Mouse (Mus musculus) intestine, embryonic 15.5 days (tissue): Measurements from ENCODE around the gene Dner. TPM values are rescaled to one million over a fixed set of nuclear protein-coding genes. Genes with fewer than 3 reads are reported as not detected.

Experiments used
- ATAC-seq: fragments of 200-750 bp; cut with Nextera tagmentation; 2 replicates; pipeline ENCODE4 v1.8.0; 2017; ENCODE audit warnings: moderate TSS enrichment, moderate library complexity
- H3K27ac ChIP-seq: fragments of 300-500 bp; sonication (generic); 2 replicates; pipeline ENCODE4 v1.5.1; 2015; ENCODE audit warnings: mild to moderate bottlenecking, inconsistent platforms
- H3K27me3 ChIP-seq: fragments of 300-500 bp; sonication (generic); replicated peaks from 2 replicates; pipeline ENCODE4 v1.6.1; 2015; ENCODE audit warnings: inconsistent platforms
- H3K36me3 ChIP-seq: fragments of 300-500 bp; sonication (generic); 2 replicates; pipeline ENCODE4 v1.6.1; 2015; ENCODE audit warnings: inconsistent platforms
- H3K4me1 ChIP-seq: fragments of 300-500 bp; sonication (generic); replicated peaks from 2 replicates; pipeline ENCODE4 v1.6.1; 2015; ENCODE audit warnings: inconsistent platforms
- H3K4me2 ChIP-seq: fragments of 300-500 bp; sonication (generic); replicated peaks from 2 replicates; pipeline ENCODE4 v1.6.1; 2015; ENCODE audit warnings: mild to moderate bottlenecking, inconsistent platforms
- H3K4me3 ChIP-seq: fragments of 300-500 bp; sonication (generic); replicated peaks from 2 replicates; pipeline ENCODE4 v1.5.1; 2015; ENCODE audit warnings: inconsistent platforms
- H3K9ac ChIP-seq: fragments of 300-500 bp; sonication (generic); 2 replicates; pipeline ENCODE4 v1.6.1; 2015; ENCODE audit warnings: inconsistent platforms
- H3K9me3 ChIP-seq: fragments of 300-500 bp; sonication (generic); 2 replicates; pipeline ENCODE4 v1.6.1; 2016; ENCODE audit warnings: inconsistent platforms
- WGBS: fragments of 180-500 bp; shearing (Covaris S2); methylation state at CpG from one replicate; pipeline ENCODE4 v1.1.7; 2015; 5-methylcytosine and 5-hydroxymethylcytosine counted together
- polyA plus RNA-seq: library from polyadenylated mRNA; unstranded; fragments of >200 nt; fragmentation: Nextera tagmentation; extraction: Ambion mirVana; gene quantifications from 2 replicates; pipeline ENCODE4 v1.2.1, GENCODE M21; 2015

Gene Dner
- polyA plus RNA-seq, 1 experiment from 2014 or later: 4.1 TPM

DNA sequence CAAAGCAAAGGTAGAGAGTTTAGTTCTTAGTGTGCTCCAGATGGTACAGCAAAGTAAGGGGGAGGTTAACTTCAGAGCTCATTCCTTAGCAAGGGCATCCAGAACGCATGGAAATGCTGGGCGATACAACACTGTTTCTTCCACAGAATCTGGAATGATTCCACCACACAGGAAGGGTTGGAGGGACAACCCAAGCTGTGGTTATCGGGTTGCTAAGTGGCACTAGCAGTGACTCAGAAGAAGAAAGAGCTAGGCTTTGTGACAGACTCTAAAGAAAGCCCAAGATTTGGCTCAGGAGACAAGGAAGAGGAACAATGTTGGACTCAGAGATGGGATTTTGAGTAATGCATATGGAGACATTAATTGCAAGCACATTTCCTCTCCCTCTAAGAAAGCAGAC is 231.3 kb downstream of the Dner start:
- no peak overlapping the region for H3K27ac ChIP-seq
- no peak overlapping the region for H3K4me2 ChIP-seq
- ATAC-seq: no peak
- H3K4me1 ChIP-seq: no peaks in the 10 kb centered on the region
- no peak overlapping the region for H3K9ac ChIP-seq
- no peaks in the 10 kb centered on the region for H3K36me3 ChIP-seq
- H3K9me3 ChIP-seq: no peaks in the 10 kb centered on the region
- H3K4me3 ChIP-seq: no peak overlapping the region
- H3K27me3 ChIP-seq: no peaks in the 10 kb centered on the region
- WGBS: 84% methylated on average over 3 of the region's 3 CpGs

DNA sequence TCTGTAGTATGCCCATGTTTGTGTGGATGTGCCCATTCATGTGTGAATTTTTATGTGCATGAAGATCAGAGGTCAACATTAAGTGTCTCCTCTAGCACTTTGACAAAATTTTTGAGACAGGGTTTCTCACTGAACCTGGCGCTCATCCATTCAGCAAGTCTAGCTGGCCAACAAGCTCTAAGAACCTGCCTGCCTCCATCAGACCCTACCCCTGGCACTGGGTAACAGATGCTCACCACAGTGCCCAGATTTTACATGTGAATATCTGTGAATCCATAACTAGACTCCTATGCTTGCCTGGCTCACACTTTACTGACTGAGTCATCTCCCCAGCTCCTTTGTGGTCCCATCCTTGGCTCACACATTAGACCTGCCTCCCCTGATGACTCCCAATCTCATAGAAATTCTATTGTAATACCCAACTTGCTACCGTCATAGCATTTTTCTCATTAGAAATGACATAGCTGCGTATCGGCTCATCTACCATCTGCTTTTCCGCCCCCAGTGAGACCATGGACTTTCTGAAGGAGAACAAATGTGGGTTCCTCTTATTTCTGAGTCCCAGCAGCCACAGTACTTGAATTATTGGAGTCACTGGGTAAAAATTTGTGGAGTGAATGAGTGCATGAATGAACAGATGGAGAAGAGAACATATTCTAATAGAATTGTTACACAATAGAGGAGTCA is 231.9 kb downstream of the Dner start:
- H3K4me3 ChIP-seq: no peak overlapping the region
- H3K27ac ChIP-seq: no peak overlapping the region
- H3K4me1 ChIP-seq: no peaks in the 10 kb centered on the region
- no peaks in the 10 kb centered on the region for H3K36me3 ChIP-seq
- H3K9me3 ChIP-seq: no peaks in the 10 kb centered on the region
- H3K27me3 ChIP-seq: no peaks in the 10 kb centered on the region
- H3K9ac ChIP-seq: no peak overlapping the region
- H3K4me2 ChIP-seq: no peak overlapping the region
- no peak for ATAC-seq
- WGBS: 90% methylated on average over 5 of the region's 5 CpGs

DNA sequence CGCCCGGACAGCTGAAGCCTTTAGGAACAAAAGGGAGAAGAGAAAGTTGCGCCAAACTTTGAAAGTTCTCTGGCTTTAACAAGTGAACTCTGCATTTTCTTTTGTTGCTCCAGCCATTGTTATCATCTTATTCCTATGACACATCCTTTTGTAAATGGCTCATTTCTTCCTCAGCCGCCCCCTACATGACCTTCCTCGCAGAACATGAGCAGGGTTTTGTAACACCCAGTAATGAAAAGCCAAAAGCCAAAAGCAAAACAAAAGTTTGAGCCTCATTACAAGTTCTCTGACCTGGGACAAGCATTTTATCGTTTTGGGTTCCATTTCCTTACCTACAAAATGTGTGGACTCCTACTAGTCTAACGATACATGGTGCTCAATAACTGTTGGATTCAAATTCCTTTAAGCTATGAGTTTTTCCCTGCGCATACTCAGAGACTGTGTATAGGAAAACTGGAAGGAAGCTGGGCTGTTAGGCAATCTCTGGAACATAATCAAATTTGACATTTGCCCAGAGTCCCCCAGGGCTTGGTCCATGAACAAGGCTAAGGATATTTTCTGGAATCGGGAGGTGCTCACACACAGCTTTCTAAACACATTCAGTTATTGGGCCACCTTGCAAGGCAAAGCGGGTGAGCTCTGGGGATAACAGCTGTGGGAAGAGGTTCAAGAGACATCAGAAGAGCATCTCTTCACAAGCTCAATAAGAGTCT is 246.3 kb downstream of the Dner start:
- ATAC-seq: no peak
- no peak overlapping the region for H3K27ac ChIP-seq
- H3K9me3 ChIP-seq: no peaks in the 10 kb centered on the region
- 85% methylated on average over 10 of the region's 10 CpGs for WGBS
- H3K9ac ChIP-seq: no peak overlapping the region
- no peak overlapping the region for H3K4me3 ChIP-seq
- H3K36me3 ChIP-seq: no peaks in the 10 kb centered on the region
- no peaks in the 10 kb centered on the region for H3K4me1 ChIP-seq
- H3K27me3 ChIP-seq: no peaks in the 10 kb centered on the region
- no peak overlapping the region for H3K4me2 ChIP-seq

DNA sequence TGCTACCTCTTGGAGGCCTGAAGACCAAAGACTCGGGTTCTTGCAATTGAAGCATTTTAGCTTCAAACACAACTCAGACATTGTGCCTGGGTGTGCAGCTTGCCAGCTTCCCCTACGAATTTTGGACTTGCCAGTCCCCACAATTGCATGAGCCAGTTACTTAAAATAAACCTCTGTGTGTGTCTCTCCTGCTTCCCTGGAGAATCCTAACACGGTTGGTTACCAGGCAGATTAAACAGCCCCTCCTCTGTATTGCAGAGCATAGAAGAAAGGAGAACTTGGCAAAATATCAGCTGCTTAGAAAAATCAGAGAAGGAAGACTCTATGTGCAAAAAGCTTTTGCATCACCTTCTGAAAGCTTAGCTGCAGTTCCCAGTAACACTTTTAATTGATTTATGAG is 252.4 kb downstream of the Dner start:
- no peak for ATAC-seq
- H3K9me3 ChIP-seq: no peaks in the 10 kb centered on the region
- H3K36me3 ChIP-seq: no peaks in the 10 kb centered on the region
- no peak overlapping the region for H3K9ac ChIP-seq
- H3K27ac ChIP-seq: no peak overlapping the region
- WGBS: 60% methylated on average over 3 of the region's 3 CpGs
- no peak overlapping the region for H3K4me3 ChIP-seq
- H3K4me2 ChIP-seq: no peak overlapping the region
- no peaks in the 10 kb centered on the region for H3K27me3 ChIP-seq
- H3K4me1 ChIP-seq: no peaks in the 10 kb centered on the region

DNA sequence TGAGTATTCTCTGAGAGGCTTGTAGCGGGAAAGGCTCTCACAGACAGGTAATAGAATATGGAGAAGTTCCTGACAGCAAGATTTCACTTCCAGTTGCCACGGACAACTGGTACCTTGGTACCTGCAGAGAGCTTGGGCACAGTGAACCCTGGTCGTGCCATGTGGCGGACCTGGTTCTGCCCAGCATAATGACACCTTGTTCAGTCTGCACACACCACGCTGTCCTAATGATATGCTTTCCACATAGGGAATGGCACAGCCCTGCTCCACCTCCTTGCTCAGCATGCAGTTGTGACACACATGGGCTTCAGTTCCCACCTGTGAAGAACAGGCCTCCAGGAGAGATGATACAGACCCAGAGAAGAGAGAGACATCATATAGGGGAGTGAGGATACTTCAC is 253.0 kb downstream of the Dner start:
- H3K27me3 ChIP-seq: no peaks in the 10 kb centered on the region
- no peaks in the 10 kb centered on the region for H3K4me1 ChIP-seq
- no peaks in the 10 kb centered on the region for H3K9me3 ChIP-seq
- no peak overlapping the region for H3K4me2 ChIP-seq
- no peak overlapping the region for H3K4me3 ChIP-seq
- WGBS: 84% methylated on average over 5 of the region's 5 CpGs
- no peaks in the 10 kb centered on the region for H3K36me3 ChIP-seq
- H3K9ac ChIP-seq: no peak overlapping the region
- ATAC-seq: no peak
- no peak overlapping the region for H3K27ac ChIP-seq

DNA sequence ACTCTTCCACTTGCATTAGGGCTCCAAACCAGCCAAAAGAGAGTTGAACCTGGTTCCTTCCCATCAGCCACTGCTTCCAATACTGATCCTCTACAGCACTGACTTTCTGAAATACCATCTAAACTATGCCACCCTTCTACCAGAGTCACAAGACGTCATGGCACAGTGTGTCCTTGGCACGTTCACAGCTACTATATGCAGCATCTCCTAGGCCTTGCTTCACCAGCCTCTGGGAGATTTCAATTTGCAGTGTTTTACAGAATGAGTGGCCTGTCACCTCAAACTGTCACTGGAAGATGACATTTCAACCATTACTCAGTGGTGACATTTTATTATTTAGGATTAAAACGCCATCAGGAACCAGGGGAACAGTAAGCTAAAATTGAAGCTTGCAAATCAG is 254.6 kb downstream of the Dner start:
- ATAC-seq: no peak
- 86% methylated on average over 3 of the region's 3 CpGs for WGBS
- Histone ChIP-seq H3K9ac (no peak overlapping the region), H3K4me1 (no peaks in the 10 kb centered on the region), H3K36me3 (no peaks in the 10 kb centered on the region), H3K4me3 (no peak overlapping the region), H3K27me3 (no peaks in the 10 kb centered on the region), H3K27ac (no peak overlapping the region), H3K4me2 (no peak overlapping the region), H3K9me3 (no peaks in the 10 kb centered on the region)

DNA sequence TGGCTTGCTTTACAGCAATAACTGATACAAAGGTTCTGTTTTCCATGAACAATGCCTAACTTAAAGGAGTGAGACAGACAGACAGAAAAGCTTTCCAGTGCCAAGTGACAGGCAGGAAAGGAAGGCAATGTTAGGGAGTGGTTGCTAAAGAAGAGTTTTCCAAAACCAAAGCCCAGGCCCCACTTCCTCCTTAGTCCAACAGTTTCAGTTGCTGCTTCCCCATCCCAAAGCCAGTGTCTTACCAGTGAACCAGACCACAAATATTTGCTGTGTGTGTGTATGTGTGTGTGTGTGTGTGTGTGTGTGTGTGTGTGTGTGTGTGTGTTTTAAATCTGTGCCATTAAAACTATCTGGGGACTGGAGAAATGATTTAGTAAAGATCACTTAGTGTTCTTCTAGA is 258.5 kb downstream of the Dner start:
- Histone ChIP-seq H3K4me1 (no peaks in the 10 kb centered on the region), H3K27ac (no peak overlapping the region), H3K36me3 (no peaks in the 10 kb centered on the region), H3K9ac (no peak overlapping the region), H3K9me3 (no peaks in the 10 kb centered on the region), H3K4me2 (no peak overlapping the region), H3K27me3 (no peaks in the 10 kb centered on the region), H3K4me3 (no peak overlapping the region)
- no peak for ATAC-seq

DNA sequence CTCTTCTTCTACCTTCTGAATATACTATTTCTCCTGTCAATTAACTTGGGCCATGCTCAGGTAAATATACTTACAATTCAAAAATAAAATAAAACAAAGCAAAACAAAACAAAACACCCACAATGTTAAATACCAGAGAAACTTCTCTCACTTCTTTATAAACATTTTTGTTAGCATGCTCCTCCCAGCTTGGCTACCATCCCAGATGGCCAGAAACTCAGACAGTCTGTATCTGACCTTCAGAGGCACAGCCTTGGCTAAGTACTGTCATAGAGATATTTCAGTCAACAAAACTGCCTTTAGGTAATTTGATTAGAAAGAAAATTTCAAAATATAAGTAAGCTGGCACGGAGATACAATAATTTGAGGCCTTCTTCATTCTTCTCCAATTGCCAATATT is 259.7 kb downstream of the Dner start:
- Histone ChIP-seq H3K4me3 (no peak overlapping the region), H3K27ac (no peak overlapping the region), H3K27me3 (no peaks in the 10 kb centered on the region), H3K36me3 (no peaks in the 10 kb centered on the region), H3K4me2 (no peak overlapping the region), H3K9ac (no peak overlapping the region), H3K9me3 (no peaks in the 10 kb centered on the region), H3K4me1 (no peaks in the 10 kb centered on the region)
- WGBS: 77% methylated on average over 1 of the region's 1 CpGs
- no peak for ATAC-seq

DNA sequence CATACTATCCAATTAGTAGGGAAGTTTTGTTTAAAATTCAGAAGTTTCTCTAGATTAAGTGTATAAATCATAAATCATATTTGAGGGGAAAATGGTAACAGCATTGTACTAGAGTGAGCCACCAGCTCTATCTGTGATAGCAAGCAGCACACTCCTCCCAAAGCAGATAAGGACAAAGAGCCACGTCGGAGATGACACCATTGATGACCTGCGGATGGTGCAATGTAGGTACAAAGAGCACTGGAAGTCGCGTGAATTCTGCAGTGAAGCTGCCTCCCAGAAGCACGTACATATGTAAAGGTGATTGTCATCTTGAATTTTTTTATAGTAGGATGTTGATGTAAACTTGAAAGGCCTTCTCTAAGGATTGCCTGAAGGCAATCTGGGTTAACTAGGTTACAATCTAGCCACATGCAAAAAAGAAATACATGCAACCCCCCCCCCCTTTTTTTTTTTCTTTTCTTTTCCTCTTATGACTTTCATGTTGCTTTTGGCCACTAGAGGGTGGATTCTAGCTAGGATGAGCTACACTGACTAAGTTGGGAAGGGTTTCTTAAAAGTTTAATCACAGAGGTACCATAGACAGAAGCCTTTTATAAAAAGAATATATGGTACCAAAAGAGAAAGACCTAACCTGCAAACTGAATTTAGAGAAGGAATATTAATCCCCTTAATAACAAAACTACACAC is 262.6 kb downstream of the Dner start:
- 71% methylated on average over 6 of the region's 6 CpGs for WGBS

DNA sequence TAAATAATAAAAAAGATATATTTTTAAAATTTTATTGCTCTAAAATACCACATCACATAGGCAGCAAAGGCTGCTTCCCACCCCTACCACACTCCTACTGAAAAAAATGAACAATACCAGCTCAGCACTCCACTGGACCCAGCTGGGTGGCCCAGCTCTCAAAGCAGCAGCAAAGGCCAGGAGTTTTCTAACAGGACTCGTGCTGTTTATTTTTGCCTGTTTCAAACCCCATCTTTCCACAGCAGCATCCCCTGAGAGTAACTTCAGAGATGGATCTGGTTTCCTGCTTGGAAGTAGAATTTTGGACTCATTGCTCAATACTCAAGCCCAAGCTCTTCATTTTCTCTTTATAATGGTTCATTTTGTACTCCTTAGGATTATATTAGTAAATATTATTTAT is 263.7 kb downstream of the Dner start:
- no peaks in the 10 kb centered on the region for H3K4me1 ChIP-seq
- no peaks in the 10 kb centered on the region for H3K27me3 ChIP-seq
- WGBS: 73% methylated on average over 1 of the region's 1 CpGs
- no peak for ATAC-seq
- no peak overlapping the region for H3K4me2 ChIP-seq
- H3K27ac ChIP-seq: no peak overlapping the region
- H3K9ac ChIP-seq: no peak overlapping the region
- H3K4me3 ChIP-seq: no peak overlapping the region
- no peaks in the 10 kb centered on the region for H3K36me3 ChIP-seq
- no peaks in the 10 kb centered on the region for H3K9me3 ChIP-seq

More for the DNA sequence above, 262.6 kb downstream of the Dner start:
- no peak overlapping the region for H3K9ac ChIP-seq
- H3K4me2 ChIP-seq: no peak overlapping the region
- H3K27ac ChIP-seq: no peak overlapping the region
- no peak for ATAC-seq
- no peaks in the 10 kb centered on the region for H3K4me1 ChIP-seq
- H3K36me3 ChIP-seq: no peaks in the 10 kb centered on the region
- no peak overlapping the region for H3K4me3 ChIP-seq
- H3K27me3 ChIP-seq: no peaks in the 10 kb centered on the region
- no peaks in the 10 kb centered on the region for H3K9me3 ChIP-seq

DNA sequence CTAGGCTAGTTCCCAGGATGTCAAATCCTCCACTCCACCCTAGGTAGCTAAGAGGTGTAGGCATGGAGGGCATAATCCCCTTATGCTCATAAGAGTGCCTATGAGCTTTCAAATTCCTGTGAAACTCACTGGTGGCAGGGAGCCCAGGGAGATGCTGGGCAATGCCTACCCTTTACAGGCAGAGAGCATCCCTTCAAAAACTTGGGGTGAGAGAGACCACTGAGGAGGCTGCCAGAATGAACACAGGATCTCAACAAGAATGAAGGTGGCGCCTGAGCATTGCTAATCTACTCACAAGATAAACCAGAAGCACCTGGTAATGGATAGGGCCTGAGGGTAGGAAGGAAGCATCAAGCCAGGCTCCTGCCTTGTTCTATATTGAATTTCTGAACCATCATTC is 267.7 kb downstream of the Dner start:
- ATAC-seq: no peak
- no peak overlapping the region for H3K4me2 ChIP-seq

DNA sequence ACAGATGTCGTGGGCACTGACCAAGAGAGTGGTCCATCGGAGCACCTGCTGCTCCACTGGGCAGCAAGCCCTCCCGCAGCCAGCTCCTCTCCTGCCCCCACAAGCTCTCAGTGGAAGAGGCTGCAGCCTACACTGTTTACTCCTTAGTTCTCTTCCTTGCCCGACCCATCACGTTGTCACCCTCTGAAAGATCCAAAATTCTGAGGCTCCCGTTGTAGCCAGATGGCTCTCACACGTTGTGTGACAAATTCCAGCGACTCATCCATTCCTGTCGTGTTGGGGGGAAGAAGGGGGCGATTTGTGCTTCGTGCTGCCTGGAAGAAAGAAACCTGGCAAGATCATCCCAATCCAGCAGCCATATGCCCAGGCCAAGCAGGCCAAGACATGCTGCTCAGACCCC is 268.3 kb downstream of the Dner start:
- WGBS: 75% methylated on average over 11 of the region's 11 CpGs
- no peak overlapping the region for H3K4me2 ChIP-seq
- H3K4me3 ChIP-seq: no peak overlapping the region
- no peak overlapping the region for H3K27ac ChIP-seq
- no peaks in the 10 kb centered on the region for H3K36me3 ChIP-seq
- no peak overlapping the region for H3K9ac ChIP-seq
- no peaks in the 10 kb centered on the region for H3K27me3 ChIP-seq
- no peak for ATAC-seq
- no peaks in the 10 kb centered on the region for H3K9me3 ChIP-seq
- no peaks in the 10 kb centered on the region for H3K4me1 ChIP-seq

More for the DNA sequence above, 267.7 kb downstream of the Dner start:
- Histone ChIP-seq H3K4me3 (no peak overlapping the region), H3K27me3 (no peaks in the 10 kb centered on the region), H3K9me3 (no peaks in the 10 kb centered on the region), H3K9ac (no peak overlapping the region), H3K36me3 (no peaks in the 10 kb centered on the region), H3K4me1 (no peaks in the 10 kb centered on the region), H3K27ac (no peak overlapping the region)
- WGBS: 79% methylated on average over 1 of the region's 1 CpGs

DNA sequence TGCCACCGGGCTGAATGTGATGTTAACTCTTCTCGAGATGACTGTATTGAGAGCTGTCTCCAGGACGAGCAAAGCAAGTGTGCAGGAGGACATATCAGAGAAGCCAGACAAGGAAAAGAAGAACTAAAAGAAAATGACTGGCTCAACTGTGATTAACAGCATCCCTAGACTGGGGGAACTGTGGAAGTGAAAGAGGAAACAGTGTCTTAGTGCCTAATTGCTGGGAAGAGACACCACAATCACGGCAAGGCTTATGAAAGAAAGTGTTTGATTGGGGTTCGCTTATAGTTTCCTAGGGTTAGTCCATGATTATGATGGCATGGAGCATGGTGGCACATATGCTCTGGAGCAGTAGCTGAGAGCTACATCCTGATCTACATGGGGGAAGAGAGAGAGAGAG is 269.3 kb downstream of the Dner start:
- no peak for ATAC-seq

More for the DNA sequence above, 269.3 kb downstream of the Dner start:
- Histone ChIP-seq H3K27ac (no peak overlapping the region), H3K27me3 (no peaks in the 10 kb centered on the region), H3K4me2 (no peak overlapping the region), H3K9me3 (no peaks in the 10 kb centered on the region), H3K4me1 (no peaks in the 10 kb centered on the region), H3K9ac (no peak overlapping the region), H3K36me3 (no peaks in the 10 kb centered on the region), H3K4me3 (no peak overlapping the region)
- WGBS: 87% methylated on average over 5 of the region's 5 CpGs
